Mouse (Mus musculus): Measurements from ENCODE around the gene Camta1. TPM values are rescaled to one million over a fixed set of nuclear protein-coding genes. Genes with fewer than 3 reads are reported as not detected.
"Not testable (repeated sequence)": the region's sequence is repeated elsewhere in the genome, so short reads cannot be mapped to it uniquely, and the experiment has no call there.

Gene Camta1
- polyA plus RNA-seq, 2 experiments, result 7.3 to 32.8 TPM

GRCm38 (mm10) chr4:150887903-150888302, 973.8 kb downstream of the Camta1 start:
- no peak overlapping the region for H3K27ac ChIP-seq
- no peak overlapping the region for H3K4me2 ChIP-seq (ENCODE audit: low read depth)
- no peak overlapping the region for H3K9ac ChIP-seq (replicated peaks)
- no peaks in the 10 kb centered on the region for H3K36me3 ChIP-seq (replicated peaks; ENCODE audit: control insufficient read depth, insufficient read depth, low read depth)
- H3K4me1 ChIP-seq (replicated peaks; ENCODE audit: control insufficient read depth in 2 of 2, insufficient read depth in 2 of 2, low read length in 1 of 2), result peaks cover 0 to 2% of the 10 kb centered on the region in 2 experiments; a peak in 2 of 4 replicates
- WGBS (ENCODE audit: insufficient replicate concordance), result 65% methylated on average over 5 of the region's 5 CpGs
- no peak for DNase-seq (ENCODE audit: low read depth in 3 of 3, low spot score in 3 of 3)
- H3K27me3 ChIP-seq (ENCODE audit: control insufficient read depth, insufficient read depth, low read length), result no peaks in the 10 kb centered on the region
- no peak for TF ChIP-seq CTCF (IDR thresholded peaks at IDR 0.05; ENCODE audit: low read depth)
- no peak for ATAC-seq (ENCODE audit: insufficient read depth)
- H3K4me3 ChIP-seq (ENCODE audit: insufficient read depth in 1 of 2, low read depth in 2 of 2, low read length in 2 of 2), result no peak overlapping the region
- H3K9me3 ChIP-seq (ENCODE audit: control insufficient read depth, low read length), result no peaks in the 10 kb centered on the region

DNA sequence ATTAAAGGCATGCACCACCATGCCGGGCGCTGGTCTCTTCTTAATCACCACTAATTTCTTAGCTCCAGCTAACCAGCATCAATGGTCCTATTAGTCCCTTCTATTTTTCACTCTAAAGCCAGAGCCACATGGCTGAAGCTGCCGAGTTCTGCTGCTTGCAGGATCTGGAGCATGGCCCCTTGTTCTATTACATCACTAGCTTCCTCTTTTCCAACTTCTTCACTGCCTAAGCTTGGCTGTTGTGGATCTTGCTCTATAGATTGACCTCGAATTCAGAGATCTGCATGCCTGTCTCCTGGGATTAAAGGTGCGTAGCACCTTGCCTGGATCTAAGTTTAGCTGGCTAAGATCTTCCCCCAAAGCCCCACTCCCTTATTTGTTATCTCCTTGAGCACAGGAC, 979.0 kb downstream of the Camta1 start:
- no peaks in the 10 kb centered on the region for H3K27me3 ChIP-seq (ENCODE audit: control insufficient read depth, insufficient read depth, low read length)
- H3K9me3 ChIP-seq (ENCODE audit: control insufficient read depth, low read length), result no peaks in the 10 kb centered on the region
- H3K4me2 ChIP-seq (ENCODE audit: low read depth), result no peak overlapping the region
- H3K4me1 ChIP-seq (replicated peaks; ENCODE audit: control insufficient read depth in 2 of 2, insufficient read depth in 2 of 2, low read length in 1 of 2), result no peaks in the 10 kb centered on the region
- no peak overlapping the region for H3K4me3 ChIP-seq (ENCODE audit: insufficient read depth in 1 of 2, low read depth in 2 of 2, low read length in 2 of 2)
- H3K36me3 ChIP-seq (replicated peaks; ENCODE audit: control insufficient read depth, insufficient read depth, low read depth), result no peaks in the 10 kb centered on the region
- WGBS (ENCODE audit: insufficient replicate concordance), result 53% methylated on average over 5 of the region's 5 CpGs
- no peak for ATAC-seq (ENCODE audit: insufficient read depth)
- TF ChIP-seq CTCF (IDR thresholded peaks at IDR 0.05; ENCODE audit: low read depth) (no peak), EP300 (IDR thresholded peaks at IDR 0.05; ENCODE audit: low read depth) (no peak)
- no peak overlapping the region for H3K27ac ChIP-seq
- DNase-seq (ENCODE audit: low read depth in 3 of 3, low spot score in 3 of 3), result no peak
- no peak overlapping the region for H3K9ac ChIP-seq (replicated peaks)

DNA sequence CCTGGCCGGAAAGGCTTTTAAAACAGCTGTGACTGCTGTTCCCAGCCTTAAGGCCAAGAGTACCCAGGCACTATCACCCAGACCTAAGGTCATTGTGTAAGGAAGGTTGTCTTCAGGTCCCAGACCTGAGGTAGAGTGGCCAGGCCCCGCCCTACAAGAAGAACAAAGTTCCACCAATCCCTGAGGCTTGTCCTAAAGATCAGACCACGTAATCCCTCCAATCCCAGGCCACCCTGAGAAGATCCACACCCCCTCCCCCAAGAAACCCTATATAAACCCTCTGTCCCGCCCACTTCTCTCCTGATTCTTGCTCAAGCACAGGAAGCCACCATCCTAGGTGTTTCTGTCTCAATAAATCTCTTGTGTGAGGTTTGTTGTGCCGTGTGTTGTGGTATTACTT, 981.3 kb downstream of the Camta1 start:
- H3K9ac ChIP-seq (replicated peaks), result no peak overlapping the region
- no peak overlapping the region for H3K27ac ChIP-seq
- no peaks in the 10 kb centered on the region; a peak in 1 of 4 replicates for H3K4me1 ChIP-seq (replicated peaks; ENCODE audit: control insufficient read depth in 2 of 2, insufficient read depth in 2 of 2, low read length in 1 of 2)
- TF ChIP-seq EP300 (IDR thresholded peaks at IDR 0.05; ENCODE audit: low read depth) (no peak), CTCF (IDR thresholded peaks at IDR 0.05; ENCODE audit: low read depth) (no peak)
- no peak for DNase-seq (ENCODE audit: low read depth in 3 of 3, low spot score in 3 of 3)
- H3K9me3 ChIP-seq (ENCODE audit: control insufficient read depth, low read length), result no peaks in the 10 kb centered on the region
- H3K27me3 ChIP-seq (ENCODE audit: control insufficient read depth, insufficient read depth, low read length), result no peaks in the 10 kb centered on the region
- H3K36me3 ChIP-seq (replicated peaks; ENCODE audit: control insufficient read depth, insufficient read depth, low read depth), result no peaks in the 10 kb centered on the region
- no peak overlapping the region for H3K4me2 ChIP-seq (ENCODE audit: low read depth)
- no peak overlapping the region for H3K4me3 ChIP-seq (ENCODE audit: insufficient read depth in 1 of 2, low read depth in 2 of 2, low read length in 2 of 2)
- 66% methylated on average over 5 of the region's 5 CpGs for WGBS (ENCODE audit: insufficient replicate concordance)
- no peak for ATAC-seq (ENCODE audit: insufficient read depth)

DNA sequence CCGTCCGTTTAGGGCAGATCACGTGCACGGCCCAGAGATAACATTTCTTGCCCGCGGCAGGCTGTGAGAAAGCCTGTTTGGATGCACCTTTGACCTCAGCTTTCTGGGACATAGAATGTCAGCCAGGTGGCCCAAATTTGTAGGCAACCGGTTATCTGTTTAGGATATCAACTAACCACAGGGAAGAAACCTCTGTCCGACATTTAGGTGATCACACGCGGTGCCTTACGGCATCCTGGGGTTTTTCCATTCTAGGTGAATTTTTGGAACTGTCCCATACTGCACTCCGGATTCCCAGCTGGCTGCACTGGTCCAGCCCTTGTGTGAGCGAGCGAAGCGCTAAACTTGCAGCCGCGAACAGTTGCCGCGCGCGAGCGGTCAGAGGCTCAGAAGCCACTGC, 982.0 kb downstream of the Camta1 start:
- Histone ChIP-seq H3K4me2 (ENCODE audit: low read depth) (no peak overlapping the region), H3K27ac (no peak overlapping the region), H3K9me3 (ENCODE audit: control insufficient read depth, low read length) (no peaks in the 10 kb centered on the region), H3K27me3 (ENCODE audit: control insufficient read depth, insufficient read depth, low read length) (no peaks in the 10 kb centered on the region), H3K4me1 (replicated peaks; ENCODE audit: control insufficient read depth in 2 of 2, insufficient read depth in 2 of 2, low read length in 1 of 2) (peaks cover 0 to 4% of the 10 kb centered on the region in 2 experiments; a peak in 1 of 4 replicates), H3K36me3 (replicated peaks; ENCODE audit: control insufficient read depth, insufficient read depth, low read depth) (no peaks in the 10 kb centered on the region), H3K4me3 (ENCODE audit: insufficient read depth in 1 of 2, low read depth in 2 of 2, low read length in 2 of 2) (no peak overlapping the region), H3K9ac (replicated peaks) (no peak overlapping the region)
- TF ChIP-seq CTCF (IDR thresholded peaks at IDR 0.05; ENCODE audit: low read depth) (no peak), EP300 (IDR thresholded peaks at IDR 0.05; ENCODE audit: low read depth) (no peak)
- WGBS (ENCODE audit: insufficient replicate concordance), result 87% methylated on average over 22 of the region's 22 CpGs
- no peak for ATAC-seq (ENCODE audit: insufficient read depth)
- no peak for DNase-seq (ENCODE audit: low read depth in 3 of 3, low spot score in 3 of 3)

- DNase-seq (ENCODE audit: low read depth in 3 of 3, low spot score in 3 of 3), result no peak
- no peaks in the 10 kb centered on the region for H3K36me3 ChIP-seq (replicated peaks; ENCODE audit: control insufficient read depth, insufficient read depth, low read depth)
- TF ChIP-seq EP300 (IDR thresholded peaks at IDR 0.05; ENCODE audit: low read depth), result no peak
- no peak for TF ChIP-seq CTCF (IDR thresholded peaks at IDR 0.05; ENCODE audit: low read depth)
- WGBS (ENCODE audit: insufficient replicate concordance), result 57% methylated on average over 10 of the region's 10 CpGs
- no peak overlapping the region for H3K9ac ChIP-seq (replicated peaks)
- H3K27me3 ChIP-seq (ENCODE audit: control insufficient read depth, insufficient read depth, low read length), result no peaks in the 10 kb centered on the region
- H3K9me3 ChIP-seq (ENCODE audit: control insufficient read depth, low read length), result no peaks in the 10 kb centered on the region
- no peak overlapping the region for H3K4me2 ChIP-seq (ENCODE audit: low read depth)
- peaks cover 0 to 10% of the 10 kb centered on the region in 2 experiments; a peak in 2 of 4 replicates for H3K4me1 ChIP-seq (replicated peaks; ENCODE audit: control insufficient read depth in 2 of 2, insufficient read depth in 2 of 2, low read length in 1 of 2)
- H3K27ac ChIP-seq, result no peak overlapping the region
- ATAC-seq (ENCODE audit: insufficient read depth), result no peak
- no peak overlapping the region for H3K4me3 ChIP-seq (ENCODE audit: insufficient read depth in 1 of 2, low read depth in 2 of 2, low read length in 2 of 2)
Observed at GRCm38 (mm10) chr4:150875393-150875792, 986.3 kb downstream of the Camta1 start.

DNA sequence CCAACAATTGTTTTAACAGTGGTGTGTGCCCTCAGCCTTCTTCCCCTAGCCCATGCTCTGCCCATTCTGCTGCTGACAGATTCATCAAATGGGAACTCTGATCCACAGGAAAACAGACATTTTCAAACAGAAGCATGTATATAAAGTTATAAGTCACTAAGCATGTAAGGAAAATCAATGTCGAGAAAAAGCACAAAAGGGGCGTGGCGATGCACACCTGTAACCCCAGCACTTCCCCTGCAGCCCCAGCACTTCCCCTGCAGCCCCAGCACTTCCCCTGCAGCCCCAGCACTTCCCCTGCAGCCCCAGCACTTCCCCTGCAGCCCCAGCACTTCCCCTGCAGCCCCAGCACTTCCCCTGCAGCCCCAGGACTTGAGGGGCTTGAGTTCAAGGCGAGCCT, 987.3 kb downstream of the Camta1 start:
- DNase-seq (ENCODE audit: low read depth in 3 of 3, low spot score in 3 of 3); H3K27me3 ChIP-seq (ENCODE audit: control insufficient read depth, insufficient read depth, low read length): not testable (repeated sequence)
- WGBS (ENCODE audit: insufficient replicate concordance), result 22% methylated on average over 4 of the region's 4 CpGs

More for the DNA sequence above, 987.3 kb downstream of the Camta1 start:
- H3K36me3 ChIP-seq (replicated peaks; ENCODE audit: control insufficient read depth, insufficient read depth, low read depth); H3K27ac ChIP-seq; ATAC-seq (ENCODE audit: insufficient read depth); H3K4me3 ChIP-seq (ENCODE audit: insufficient read depth in 1 of 2, low read depth in 2 of 2, low read length in 2 of 2); H3K4me2 ChIP-seq (ENCODE audit: low read depth); H3K9ac ChIP-seq (replicated peaks); H3K9me3 ChIP-seq (ENCODE audit: control insufficient read depth, low read length): not testable (repeated sequence)
- H3K4me1 ChIP-seq (replicated peaks; ENCODE audit: control insufficient read depth in 2 of 2, insufficient read depth in 2 of 2, low read length in 1 of 2), result peaks cover 0 to 12% of the 10 kb centered on the region in 2 experiments; a peak in 2 of 4 replicates
